Mouse (Mus musculus): Measurements from ENCODE around the gene Capn2.

GRCm38 (mm10) chr1:182481138-182481537 is 36.3 kb downstream of the Capn2 start:
- TF ChIP-seq POLR2A (IDR thresholded peaks at IDR 0.05; ENCODE audit: borderline replicate concordance, insufficient read depth, low read length) = no peak
- TF ChIP-seq CTCF (IDR thresholded peaks at IDR 0.05; ENCODE audit: borderline replicate concordance, insufficient read depth, low read depth, low read length) = no peak

All from cerebellum, adult 2 months (tissue).